Mouse (Mus musculus): ENCODE data around the gene Tmprss7.

The Tmprss7 gene

GRCm38 (mm10) chr16:45693558-45693957 lies at the start of gene Tmprss7:
TSS of gene Tmprss7 (minus strand) at chr16:45693658.
- DNase-seq (ENCODE audit: low spot score) = no peak

GRCm38 (mm10) chr16:45742615-45743476 lies 49.4 kb upstream of the Tmprss7 start, which contains the start of gene Abhd10:
TSS of gene Abhd10 (minus strand) at chr16:45742955.
- DNase-seq (ENCODE audit: low spot score) = peak; percentile 96

GRCm38 (mm10) chr16:45737880-45738279 lies 44.4 kb upstream of the Tmprss7 start:
- no peak for DNase-seq (ENCODE audit: low spot score)

- DNase-seq (ENCODE audit: low spot score) = no peak
Observed at GRCm38 (mm10) chr16:45736724-45737123, 43.3 kb upstream of the Tmprss7 start.

- no peak for DNase-seq (ENCODE audit: low spot score)
Observed at GRCm38 (mm10) chr16:45729163-45729562, 35.7 kb upstream of the Tmprss7 start.

- no peak for DNase-seq (ENCODE audit: low spot score)
Observed at GRCm38 (mm10) chr16:45724742-45725102, 31.3 kb upstream of the Tmprss7 start.

GRCm38 (mm10) chr16:45724061-45724741 lies 30.7 kb upstream of the Tmprss7 start, which contains the start of gene Tagln3:
TSS of gene Tagln3 (minus strand) at chr16:45724608.
- no peak for DNase-seq (ENCODE audit: low spot score)

- no peak for DNase-seq (ENCODE audit: low spot score)
Observed at GRCm38 (mm10) chr16:45723172-45723901, 29.9 kb upstream of the Tmprss7 start.

- no peak for DNase-seq (ENCODE audit: low spot score)
Observed at GRCm38 (mm10) chr16:45722460-45722951, 29.0 kb upstream of the Tmprss7 start.

GRCm38 (mm10) chr16:45720022-45720630 lies 26.7 kb upstream of the Tmprss7 start:
- no peak for DNase-seq (ENCODE audit: low spot score)

GRCm38 (mm10) chr16:45718296-45718695 lies 24.8 kb upstream of the Tmprss7 start:
- no peak for DNase-seq (ENCODE audit: low spot score)

- no peak for DNase-seq (ENCODE audit: low spot score)
Observed at GRCm38 (mm10) chr16:45714489-45715150, 21.2 kb upstream of the Tmprss7 start.

GRCm38 (mm10) chr16:45713878-45714277 lies 20.4 kb upstream of the Tmprss7 start:
- no peak for DNase-seq (ENCODE audit: low spot score)

- no peak for DNase-seq (ENCODE audit: low spot score)
Observed at GRCm38 (mm10) chr16:45713261-45713660, 19.8 kb upstream of the Tmprss7 start.

- DNase-seq (ENCODE audit: low spot score) = no peak
Observed at GRCm38 (mm10) chr16:45711263-45711662, 17.8 kb upstream of the Tmprss7 start.

GRCm38 (mm10) chr16:45699301-45699700 lies 5.8 kb upstream of the Tmprss7 start:
- DNase-seq (ENCODE audit: low spot score) = no peak

- no peak for DNase-seq (ENCODE audit: low spot score)
Observed at GRCm38 (mm10) chr16:45697996-45698395, 4.5 kb upstream of the Tmprss7 start.

- no peak for DNase-seq (ENCODE audit: low spot score)
Observed at GRCm38 (mm10) chr16:45695445-45696160, 2.1 kb upstream of the Tmprss7 start.

- DNase-seq (ENCODE audit: low spot score) = no peak
Observed at GRCm38 (mm10) chr16:45692851-45693250, 607 bp downstream of the Tmprss7 start.

GRCm38 (mm10) chr16:45690178-45690577 lies 3.3 kb downstream of the Tmprss7 start:
- DNase-seq (ENCODE audit: low spot score) = no peak

- no peak for DNase-seq (ENCODE audit: low spot score)
Observed at GRCm38 (mm10) chr16:45686833-45687232, 6.6 kb downstream of the Tmprss7 start.

Data from urinary bladder, postnatal 25 days (tissue).